Mouse (Mus musculus): ENCODE results near the gene Sdk1.

DNA sequence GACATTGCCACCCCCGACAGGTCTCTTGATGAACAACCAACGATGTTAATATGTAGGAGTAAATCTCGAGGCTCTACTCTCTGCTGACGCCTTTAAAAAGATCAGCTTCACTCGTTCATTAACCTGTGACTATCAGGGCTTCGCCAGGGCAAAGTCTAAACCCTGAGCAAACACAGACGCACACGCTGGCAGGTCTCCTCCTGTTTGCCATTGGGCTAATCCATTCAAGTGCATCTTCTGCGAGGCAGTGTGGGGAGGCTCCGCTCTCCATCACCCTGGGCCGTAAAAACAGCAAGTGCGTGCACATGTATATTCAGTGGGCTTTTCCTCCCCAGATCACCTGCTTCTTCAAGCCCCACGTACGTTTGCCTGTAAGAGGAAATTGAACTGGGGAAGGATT is 940.6 kb downstream of the Sdk1 start:
- TF ChIP-seq POLR2A (IDR thresholded peaks at IDR 0.05; ENCODE audit: insufficient read depth, low read length): no peak
- no peak for TF ChIP-seq CTCF (IDR thresholded peaks at IDR 0.05; ENCODE audit: low read depth, low read length)
- no peak for TF ChIP-seq EP300 (IDR thresholded peaks at IDR 0.05; ENCODE audit: insufficient read depth, low read depth, low read length)
